Mouse (Mus musculus): Measurements from ENCODE around the gene Ptpn7. TPM values are rescaled to one million over a fixed set of nuclear protein-coding genes. Genes with fewer than 3 reads are reported as not detected.

The Ptpn7 gene
- total and polyA plus RNA-seq, 2 experiments from 2014 or later = 0.05 TPM

- 87% methylated on average over 8 of the region's 8 CpGs for WGBS
- Histone ChIP-seq H3K9me3 (ENCODE audit: low read length) (no peaks in the 10 kb centered on the region), H3K36me3 (ENCODE audit: insufficient read depth, low read length) (no peaks in the 10 kb centered on the region), H3K4me3 (ENCODE audit: low read depth, low read length) (no peak overlapping the region), H3K27ac (ENCODE audit: low read depth, low read length) (no peak overlapping the region), H3K4me2 (ENCODE audit: low read depth, low read length, poor library complexity, severe bottlenecking) (no peak overlapping the region), H3K27me3 (ENCODE audit: insufficient read depth, low read length) (no peaks in the 10 kb centered on the region), H3K9ac (replicated peaks; ENCODE audit: low read length, poor library complexity, severe bottlenecking) (no peak overlapping the region), H3K4me1 (ENCODE audit: insufficient read depth, low read length) (no peaks in the 10 kb centered on the region)
- TF ChIP-seq CTCF (IDR thresholded peaks at IDR 0.05) = no peak
- DNase-seq (ENCODE audit: low spot score) (no peak), ATAC-seq (ENCODE audit: low FRiP score) (no peak)
Observed at GRCm38 (mm10) chr1:135135111-135135787, 2.7 kb downstream of the Ptpn7 start.

GRCm38 (mm10) chr1:135136500-135136899 lies 4.0 kb downstream of the Ptpn7 start:
- DNase-seq (ENCODE audit: low spot score) (peak; percentile 77), ATAC-seq (ENCODE audit: low FRiP score) (0 out of 2 replicates have a peak, but pooled peaks have one; percentile 16)
- no peaks in the 10 kb centered on the region for H3K4me1 ChIP-seq (ENCODE audit: insufficient read depth, low read length)
- no peaks in the 10 kb centered on the region for H3K27me3 ChIP-seq (ENCODE audit: insufficient read depth, low read length)
- no peaks in the 10 kb centered on the region for H3K9me3 ChIP-seq (ENCODE audit: low read length)
- no peak overlapping the region for H3K27ac ChIP-seq (ENCODE audit: low read depth, low read length)
- H3K36me3 ChIP-seq (ENCODE audit: insufficient read depth, low read length) = no peaks in the 10 kb centered on the region
- H3K4me2 ChIP-seq (ENCODE audit: low read depth, low read length, poor library complexity, severe bottlenecking) = no peak overlapping the region
- H3K9ac ChIP-seq (replicated peaks; ENCODE audit: low read length, poor library complexity, severe bottlenecking) = no peak overlapping the region
- WGBS = 11% methylated on average over 1 of the region's 1 CpGs
- no peak overlapping the region for H3K4me3 ChIP-seq (ENCODE audit: low read depth, low read length)
- TF ChIP-seq CTCF (IDR thresholded peaks at IDR 0.05) = peak; percentile 100

GRCm38 (mm10) chr1:135139906-135140305 lies 7.4 kb downstream of the Ptpn7 start:
- no peak overlapping the region for H3K4me3 ChIP-seq (ENCODE audit: low read depth, low read length)
- no peaks in the 10 kb centered on the region for H3K4me1 ChIP-seq (ENCODE audit: insufficient read depth, low read length)
- no peaks in the 10 kb centered on the region for H3K9me3 ChIP-seq (ENCODE audit: low read length)
- TF ChIP-seq CTCF (IDR thresholded peaks at IDR 0.05) = no peak
- no peak overlapping the region for H3K27ac ChIP-seq (ENCODE audit: low read depth, low read length)
- H3K9ac ChIP-seq (replicated peaks; ENCODE audit: low read length, poor library complexity, severe bottlenecking) = no peak overlapping the region
- H3K36me3 ChIP-seq (ENCODE audit: insufficient read depth, low read length) = no peaks in the 10 kb centered on the region
- 77% methylated on average over 2 of the region's 2 CpGs for WGBS
- DNase-seq (ENCODE audit: low spot score) (no peak), ATAC-seq (ENCODE audit: low FRiP score) (no peak)
- H3K27me3 ChIP-seq (ENCODE audit: insufficient read depth, low read length) = no peaks in the 10 kb centered on the region
- H3K4me2 ChIP-seq (ENCODE audit: low read depth, low read length, poor library complexity, severe bottlenecking) = no peak overlapping the region

GRCm38 (mm10) chr1:135142452-135142851 lies 10.0 kb downstream of the Ptpn7 start:
- H3K9me3 ChIP-seq (ENCODE audit: low read length) = no peaks in the 10 kb centered on the region
- no peak overlapping the region for H3K4me2 ChIP-seq (ENCODE audit: low read depth, low read length, poor library complexity, severe bottlenecking)
- DNase-seq (ENCODE audit: low spot score) = no peak
- H3K9ac ChIP-seq (replicated peaks; ENCODE audit: low read length, poor library complexity, severe bottlenecking) = no peak overlapping the region
- H3K4me3 ChIP-seq (ENCODE audit: low read depth, low read length) = no peak overlapping the region
- 75% methylated on average over 2 of the region's 2 CpGs for WGBS
- H3K27ac ChIP-seq (ENCODE audit: low read depth, low read length) = no peak overlapping the region
- H3K36me3 ChIP-seq (ENCODE audit: insufficient read depth, low read length) = no peaks in the 10 kb centered on the region
- ATAC-seq (ENCODE audit: low FRiP score) = no peak
- no peaks in the 10 kb centered on the region for H3K27me3 ChIP-seq (ENCODE audit: insufficient read depth, low read length)
- TF ChIP-seq CTCF (IDR thresholded peaks at IDR 0.05) = no peak
- peaks cover 4% of the 10 kb centered on the region for H3K4me1 ChIP-seq (ENCODE audit: insufficient read depth, low read length)

GRCm38 (mm10) chr1:135143940-135144339 lies 11.4 kb downstream of the Ptpn7 start:
- DNase-seq (ENCODE audit: low spot score) (no peak), ATAC-seq (ENCODE audit: low FRiP score) (no peak)
- no peak overlapping the region for H3K27ac ChIP-seq (ENCODE audit: low read depth, low read length)
- no peak overlapping the region for H3K9ac ChIP-seq (replicated peaks; ENCODE audit: low read length, poor library complexity, severe bottlenecking)
- no peaks in the 10 kb centered on the region for H3K27me3 ChIP-seq (ENCODE audit: insufficient read depth, low read length)
- H3K9me3 ChIP-seq (ENCODE audit: low read length) = no peaks in the 10 kb centered on the region
- no peaks in the 10 kb centered on the region for H3K36me3 ChIP-seq (ENCODE audit: insufficient read depth, low read length)
- 77% methylated on average over 2 of the region's 2 CpGs for WGBS
- no peak overlapping the region for H3K4me2 ChIP-seq (ENCODE audit: low read depth, low read length, poor library complexity, severe bottlenecking)
- H3K4me1 ChIP-seq (ENCODE audit: insufficient read depth, low read length) = peaks cover 11% of the 10 kb centered on the region
- no peak for TF ChIP-seq CTCF (IDR thresholded peaks at IDR 0.05)
- no peak overlapping the region for H3K4me3 ChIP-seq (ENCODE audit: low read depth, low read length)

GRCm38 (mm10) chr1:135146077-135146945 lies 13.8 kb downstream of the Ptpn7 start, which contains the start of gene Arl8a:
TSS of gene Arl8a (plus strand) at chr1:135146824.
- DNase-seq (ENCODE audit: low spot score) (peak; percentile 90), ATAC-seq (ENCODE audit: low FRiP score) (peak; percentile 82)
- Histone ChIP-seq H3K27me3 (ENCODE audit: insufficient read depth, low read length) (no peaks in the 10 kb centered on the region), H3K4me3 (ENCODE audit: low read depth, low read length) (peak within 1 kb of the TSS; percentile 78), H3K9ac (replicated peaks; ENCODE audit: low read length, poor library complexity, severe bottlenecking) (peak within 1 kb of the TSS; percentile 93), H3K4me2 (ENCODE audit: low read depth, low read length, poor library complexity, severe bottlenecking) (peak within 1 kb of the TSS; percentile 91), H3K27ac (ENCODE audit: low read depth, low read length) (peak within 1 kb of the TSS; percentile 96), H3K36me3 (ENCODE audit: insufficient read depth, low read length) (peaks cover under 1% of the 10 kb centered on the region; the same call in 1 of the 2 replicates), H3K9me3 (ENCODE audit: low read length) (no peaks in the 10 kb centered on the region), H3K4me1 (ENCODE audit: insufficient read depth, low read length) (peaks cover 14% of the 10 kb centered on the region)
- TF ChIP-seq CTCF (IDR thresholded peaks at IDR 0.05) = no peak
- WGBS = 1% methylated on average over 70 of the region's 78 CpGs
